Mouse (Mus musculus) embryonic facial prominence, embryonic 13.5 days (tissue): Measurements from ENCODE around the gene Fam83b. TPM values are rescaled to one million over a fixed set of nuclear protein-coding genes. Genes with fewer than 3 reads are reported as not detected.

Experiments used
- ATAC-seq: fragments of 200-750 bp; cut with Nextera tagmentation; 2 replicates; pipeline ENCODE4 v1.8.0; 2017; ENCODE audit warnings: low read depth; ENCODE audit not compliant: insufficient number of reproducible peaks, insufficient read depth, low FRiP score, low TSS enrichment
- H3K27ac ChIP-seq: fragments of 300-500 bp; sonication (generic); 2 replicates; pipeline ENCODE4 v1.5.1; 2015; ENCODE audit warnings: moderate library complexity, mild to moderate bottlenecking, inconsistent platforms
- H3K27me3 ChIP-seq: fragments of 300-500 bp; sonication (generic); 2 replicates; pipeline ENCODE4 v1.6.1; 2015; ENCODE audit warnings: mild to moderate bottlenecking, inconsistent platforms
- H3K36me3 ChIP-seq: fragments of 300-500 bp; sonication (generic); 2 replicates; pipeline ENCODE4 v1.6.1; 2015; ENCODE audit warnings: mild to moderate bottlenecking, inconsistent platforms
- H3K4me1 ChIP-seq: fragments of 300-500 bp; sonication (generic); 2 replicates; pipeline ENCODE4 v1.6.1; 2015; ENCODE audit warnings: inconsistent platforms
- H3K4me2 ChIP-seq: fragments of 300-500 bp; sonication (generic); 2 replicates; pipeline ENCODE4 v1.6.1; 2015; ENCODE audit warnings: moderate library complexity, mild to moderate bottlenecking, inconsistent platforms
- H3K4me3 ChIP-seq: fragments of 300-500 bp; sonication (generic); 2 replicates; pipeline ENCODE4 v1.5.1; 2015; ENCODE audit warnings: mild to moderate bottlenecking, inconsistent platforms
- H3K9ac ChIP-seq: fragments of 300-500 bp; sonication (generic); 2 replicates; pipeline ENCODE4 v1.6.1; 2015; ENCODE audit warnings: mild to moderate bottlenecking, inconsistent platforms
- H3K9me3 ChIP-seq: fragments of 300-500 bp; sonication (generic); 2 replicates; pipeline ENCODE4 v1.6.1; 2016; ENCODE audit warnings: inconsistent platforms
- WGBS: fragments of 180-500 bp; shearing (Covaris S2); methylation state at CpG from one replicate; pipeline ENCODE4 v1.1.7; 2015; ENCODE audit warnings: mixed read lengths; 5-methylcytosine and 5-hydroxymethylcytosine counted together
- polyA plus RNA-seq: library from polyadenylated mRNA; unstranded; fragments of >200 nt; fragmentation: Nextera tagmentation; extraction: Ambion mirVana; gene quantifications from 2 replicates; pipeline ENCODE4 v1.2.1, GENCODE M21; 2015

Fam83b gene
- 3.0 and 4.0 TPM in 2 replicates for polyA plus RNA-seq

DNA sequence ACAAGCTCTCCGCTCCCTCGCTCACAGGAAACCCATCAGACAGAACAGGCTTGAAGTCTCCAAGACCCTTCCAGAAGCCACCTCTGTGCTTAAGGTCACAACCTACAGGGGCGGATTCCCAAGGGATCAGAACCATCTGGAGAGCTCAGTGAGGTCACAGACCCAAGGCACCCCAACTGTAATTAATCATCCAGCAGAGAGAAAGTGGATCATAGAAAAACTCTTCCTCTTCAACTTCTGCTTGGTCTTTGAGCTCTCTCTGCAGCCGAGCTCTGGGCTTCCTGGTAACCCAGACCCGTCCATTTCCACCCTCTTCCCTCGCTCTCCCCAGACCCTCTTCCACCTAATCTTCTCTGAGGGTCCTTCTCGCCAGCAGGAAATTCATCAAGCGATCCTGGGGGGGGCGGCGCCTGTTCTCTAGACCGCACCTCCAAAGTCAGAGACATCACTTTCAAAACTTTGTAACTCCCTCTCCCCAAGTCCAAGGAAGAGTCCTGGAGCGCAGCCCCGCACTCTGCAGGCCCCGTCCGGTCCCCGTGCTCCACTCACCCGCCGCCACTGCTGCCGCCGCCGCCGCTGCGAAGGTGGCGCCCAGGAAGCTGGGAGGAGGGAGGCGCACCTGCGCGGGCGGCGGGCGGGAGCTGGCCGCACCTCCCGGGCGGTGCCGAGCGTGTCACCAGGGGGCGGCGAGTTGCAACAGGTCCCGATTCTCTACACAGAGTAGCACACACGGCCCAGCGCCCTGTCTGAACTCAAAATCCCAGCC is at the start of gene Fam83b:
Gene Fam83b, minus strand, starts transcription at position 602 of the 766 bp plus-strand sequence.
- Histone ChIP-seq H3K9ac (peak within 1 kb of the TSS; percentile 74), H3K27me3 (peaks cover 18% of the 10 kb centered on the region), H3K36me3 (no peaks in the 10 kb centered on the region), H3K9me3 (no peaks in the 10 kb centered on the region), H3K4me3 (peak within 1 kb of the TSS; percentile 61), H3K4me1 (0 out of 2 replicates have a peak, but pooled peaks cover 3% of the 10 kb centered on the region), H3K27ac (peak within 1 kb of the TSS; percentile 71), H3K4me2 (peak within 1 kb of the TSS; percentile 97)
- ATAC-seq = peak; percentile 82
- 1% methylated on average over 40 of the region's 40 CpGs for WGBS

DNA sequence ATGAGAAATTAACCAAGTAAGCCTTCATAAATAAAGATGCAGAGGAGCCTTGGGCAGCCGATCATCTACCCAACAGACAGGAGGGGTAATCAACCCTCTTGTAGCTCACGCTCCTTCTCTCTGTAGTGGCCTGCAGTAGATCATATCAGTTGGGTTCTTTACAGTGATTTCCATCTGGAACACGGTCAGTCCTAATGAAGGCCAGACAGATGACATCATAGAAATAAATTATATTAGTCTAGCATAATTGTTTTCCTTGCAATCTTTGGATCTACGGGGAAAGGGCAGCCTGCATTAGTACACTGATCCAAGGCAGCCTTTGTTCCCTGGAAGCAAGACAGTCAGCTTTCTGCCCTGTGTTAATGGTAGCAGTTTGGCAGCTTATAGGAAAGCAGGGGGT is 47.2 kb upstream of the Fam83b start:
- Histone ChIP-seq H3K27me3 (no peaks in the 10 kb centered on the region), H3K4me3 (no peak overlapping the region), H3K36me3 (no peaks in the 10 kb centered on the region), H3K4me2 (no peak overlapping the region), H3K9ac (no peak overlapping the region), H3K4me1 (0 out of 2 replicates have a peak, but pooled peaks cover 6% of the 10 kb centered on the region), H3K27ac (no peak overlapping the region), H3K9me3 (no peaks in the 10 kb centered on the region)
- ATAC-seq = no peak
- 32% methylated on average over 4 of the region's 4 CpGs for WGBS

DNA sequence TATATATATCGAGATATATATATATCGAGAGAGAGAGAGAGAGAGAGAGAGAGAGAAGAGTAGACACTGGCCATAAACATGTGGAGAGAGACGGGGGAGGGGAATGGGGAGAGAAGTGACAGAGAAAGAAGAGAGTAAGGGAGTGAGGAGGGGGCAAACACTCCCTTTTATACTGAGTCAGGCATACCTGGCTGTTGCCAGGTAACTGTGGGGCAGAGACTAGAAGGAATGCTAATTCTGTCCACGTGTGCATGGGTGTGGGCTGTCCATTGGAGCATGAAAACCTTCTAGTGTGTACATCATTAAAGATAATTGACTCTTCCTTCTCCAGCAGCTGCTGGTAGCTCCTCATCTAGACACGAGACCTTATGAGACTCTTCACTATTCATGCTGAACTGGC is 36.8 kb upstream of the Fam83b start:
- Histone ChIP-seq H3K27ac (no peak overlapping the region), H3K9me3 (no peaks in the 10 kb centered on the region), H3K4me3 (no peak overlapping the region), H3K4me2 (no peak overlapping the region), H3K36me3 (no peaks in the 10 kb centered on the region), H3K4me1 (no peaks in the 10 kb centered on the region), H3K9ac (no peak overlapping the region), H3K27me3 (no peaks in the 10 kb centered on the region)
- WGBS = 65% methylated on average over 5 of the region's 5 CpGs
- ATAC-seq = no peak

DNA sequence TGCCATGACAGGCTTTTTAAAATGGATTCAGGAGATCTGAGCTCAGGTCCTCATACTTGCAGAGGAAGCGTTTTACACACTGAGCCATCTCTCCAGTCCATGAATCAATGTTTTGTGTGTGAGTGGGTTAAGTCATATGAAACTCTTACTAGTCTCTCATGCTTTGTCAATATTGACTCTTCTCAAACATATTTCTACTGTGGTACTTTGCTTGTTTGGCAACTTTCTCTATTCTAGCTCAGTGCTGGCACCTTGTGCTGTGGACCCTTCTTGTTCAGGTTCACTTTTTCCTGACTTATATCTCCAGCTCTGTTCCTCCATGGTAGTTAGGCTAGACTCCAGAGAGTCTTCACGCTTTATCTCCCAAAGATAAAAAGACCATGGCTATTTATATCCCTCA is 36.0 kb upstream of the Fam83b start:
- Histone ChIP-seq H3K9me3 (no peaks in the 10 kb centered on the region), H3K27me3 (no peaks in the 10 kb centered on the region), H3K4me1 (no peaks in the 10 kb centered on the region), H3K4me3 (no peak overlapping the region), H3K9ac (no peak overlapping the region), H3K4me2 (no peak overlapping the region), H3K27ac (no peak overlapping the region), H3K36me3 (no peaks in the 10 kb centered on the region)
- no peak for ATAC-seq
- 84% methylated on average over 2 of the region's 2 CpGs for WGBS

DNA sequence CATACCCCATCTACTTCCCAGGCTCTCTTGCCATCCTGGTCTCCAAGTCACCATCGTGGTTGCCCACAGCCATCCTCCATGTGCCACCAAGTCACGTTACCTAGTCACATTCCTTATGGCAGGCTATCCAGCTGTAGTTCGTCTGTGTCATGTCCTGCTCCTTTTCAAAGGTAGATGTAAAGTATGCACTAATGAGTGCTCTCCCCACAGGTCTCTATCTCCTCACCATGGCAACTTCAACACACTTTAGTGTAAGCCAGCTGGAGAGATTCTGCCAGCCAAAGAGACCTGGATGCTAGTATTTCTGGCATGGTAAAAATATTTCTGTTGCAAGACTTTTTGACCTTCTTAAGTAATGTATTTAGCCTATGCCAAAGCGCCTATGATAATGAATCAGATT is 30.5 kb upstream of the Fam83b start:
- H3K27me3 ChIP-seq = no peaks in the 10 kb centered on the region
- 80% methylated on average over 4 of the region's 4 CpGs for WGBS
- H3K9me3 ChIP-seq = no peaks in the 10 kb centered on the region
- H3K9ac ChIP-seq = no peak overlapping the region
- H3K27ac ChIP-seq = no peak overlapping the region
- no peaks in the 10 kb centered on the region for H3K36me3 ChIP-seq
- H3K4me1 ChIP-seq = no peaks in the 10 kb centered on the region
- H3K4me2 ChIP-seq = no peak overlapping the region
- ATAC-seq = no peak
- no peak overlapping the region for H3K4me3 ChIP-seq

DNA sequence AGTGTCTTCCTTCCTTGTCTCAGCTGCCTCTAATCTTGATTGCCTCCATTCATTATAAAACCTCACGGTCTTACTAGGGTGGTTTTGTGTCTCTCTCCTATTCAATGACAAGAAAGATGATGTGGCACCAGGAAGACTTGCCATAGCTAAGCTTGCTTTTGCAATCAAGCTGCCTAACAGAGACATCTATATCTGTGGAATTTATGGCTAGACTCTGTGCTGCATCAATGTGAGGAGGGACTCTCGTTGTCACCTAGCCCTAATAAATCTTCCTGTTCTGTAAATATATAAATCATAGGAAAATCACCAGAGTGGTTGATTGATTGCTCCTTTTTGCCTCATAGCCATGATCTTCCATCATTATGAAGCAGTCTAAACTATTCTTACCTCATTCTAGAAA is 26.9 kb upstream of the Fam83b start:
- Histone ChIP-seq H3K4me3 (no peak overlapping the region), H3K9me3 (no peaks in the 10 kb centered on the region), H3K27ac (no peak overlapping the region), H3K9ac (no peak overlapping the region), H3K36me3 (no peaks in the 10 kb centered on the region), H3K27me3 (no peaks in the 10 kb centered on the region), H3K4me2 (no peak overlapping the region), H3K4me1 (no peaks in the 10 kb centered on the region)
- no peak for ATAC-seq
- WGBS = 81% methylated on average over 2 of the region's 2 CpGs

DNA sequence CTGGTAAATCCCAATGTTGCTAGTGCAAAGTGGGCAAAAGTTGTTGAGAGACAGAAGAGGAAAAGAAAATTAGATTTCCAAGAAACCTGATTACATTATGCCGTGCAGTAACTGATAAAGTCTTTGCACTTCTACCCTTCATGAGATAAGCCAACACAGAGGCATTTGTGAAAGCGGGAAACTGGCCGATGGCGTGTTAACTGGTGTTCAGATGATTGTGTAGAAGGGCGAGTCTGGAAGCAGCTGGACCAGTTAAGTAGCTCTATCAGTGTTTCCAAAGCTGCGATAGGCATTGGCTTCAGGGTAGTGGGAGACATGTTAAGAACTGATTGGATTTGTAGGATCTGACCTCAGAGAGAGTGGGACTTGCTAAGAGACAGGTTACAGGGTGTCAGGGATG is 17.0 kb upstream of the Fam83b start:
- no peak overlapping the region for H3K27ac ChIP-seq
- H3K36me3 ChIP-seq = no peaks in the 10 kb centered on the region
- no peak overlapping the region for H3K4me3 ChIP-seq
- no peaks in the 10 kb centered on the region for H3K9me3 ChIP-seq
- WGBS = 83% methylated on average over 6 of the region's 6 CpGs
- H3K4me2 ChIP-seq = no peak overlapping the region
- no peak overlapping the region for H3K9ac ChIP-seq
- H3K4me1 ChIP-seq = no peaks in the 10 kb centered on the region
- H3K27me3 ChIP-seq = no peaks in the 10 kb centered on the region
- ATAC-seq = no peak

DNA sequence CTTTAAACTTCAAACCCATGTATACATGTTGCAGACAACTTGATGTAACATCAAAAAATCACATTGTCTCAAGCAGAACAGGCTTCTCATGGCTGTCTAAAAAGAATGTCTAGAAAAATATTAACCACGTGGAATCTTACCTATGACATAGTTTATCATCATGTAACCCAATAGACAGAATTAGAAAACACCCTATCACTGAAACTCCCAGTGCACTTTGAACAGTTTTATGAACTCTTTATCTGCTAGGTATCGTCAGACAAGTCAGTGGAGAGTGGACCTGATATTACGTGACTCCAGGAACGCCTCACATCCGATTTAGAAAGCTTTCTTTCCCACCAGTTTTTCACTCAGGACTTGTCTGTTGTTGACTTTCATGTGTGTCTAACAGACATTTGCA is 15.1 kb upstream of the Fam83b start:
- H3K9ac ChIP-seq = no peak overlapping the region
- H3K27ac ChIP-seq = no peak overlapping the region
- WGBS = 91% methylated on average over 5 of the region's 5 CpGs
- no peak for ATAC-seq
- H3K4me2 ChIP-seq = no peak overlapping the region
- H3K4me1 ChIP-seq = no peaks in the 10 kb centered on the region
- H3K27me3 ChIP-seq = no peaks in the 10 kb centered on the region
- no peaks in the 10 kb centered on the region for H3K36me3 ChIP-seq
- no peak overlapping the region for H3K4me3 ChIP-seq
- H3K9me3 ChIP-seq = no peaks in the 10 kb centered on the region

DNA sequence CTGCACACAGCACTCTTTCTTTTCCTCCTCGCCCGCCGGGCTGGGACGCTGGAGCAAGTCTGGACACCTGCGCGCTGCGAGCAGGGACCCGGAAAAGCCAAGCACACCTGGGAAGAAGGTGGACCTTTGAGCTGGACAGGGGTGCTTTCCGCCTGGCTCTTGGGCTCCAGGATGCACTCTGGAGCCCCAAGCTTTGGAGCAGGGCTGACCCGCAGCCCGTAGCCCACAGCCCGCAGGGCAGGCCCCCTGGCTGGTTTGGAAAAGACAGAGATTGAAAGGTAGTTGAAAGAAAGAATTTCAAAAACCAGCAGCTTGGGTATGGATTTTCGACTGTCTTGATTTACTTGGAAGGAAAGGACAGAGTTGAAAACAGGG is 352 bp upstream of the Fam83b start:
- no peaks in the 10 kb centered on the region for H3K36me3 ChIP-seq
- ATAC-seq = no peak; the same call in 1 of the 2 replicates
- H3K4me2 ChIP-seq = peak overlapping the region; percentile 97
- no peaks in the 10 kb centered on the region for H3K9me3 ChIP-seq
- WGBS = 2% methylated on average over 13 of the region's 13 CpGs
- peak overlapping the region; percentile 61 for H3K4me3 ChIP-seq
- H3K4me1 ChIP-seq = 0 out of 2 replicates have a peak, but pooled peaks cover 3% of the 10 kb centered on the region
- H3K27me3 ChIP-seq = peaks cover 18% of the 10 kb centered on the region
- peak overlapping the region; percentile 74 for H3K9ac ChIP-seq
- H3K27ac ChIP-seq = peak overlapping the region; percentile 71

DNA sequence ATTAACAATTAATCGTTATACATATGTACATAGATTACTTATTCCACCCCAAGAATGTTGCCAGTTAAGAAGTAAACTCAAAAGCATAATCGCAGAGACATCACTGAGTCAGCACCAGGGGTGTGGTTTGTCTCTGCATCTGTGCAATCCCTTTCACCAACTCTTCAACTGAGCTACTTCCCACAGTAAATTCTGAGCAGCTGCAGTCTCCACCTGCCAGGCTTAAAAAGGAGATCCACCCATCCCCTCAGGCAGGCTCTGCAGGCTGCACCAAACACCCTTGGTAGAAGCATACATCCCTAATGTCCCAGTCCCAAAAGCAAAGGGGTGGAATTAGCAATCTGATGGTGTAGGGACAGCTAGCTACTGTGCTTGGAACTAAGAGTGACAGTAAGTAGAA is 1.3 kb downstream of the Fam83b start:
- no peaks in the 10 kb centered on the region for H3K36me3 ChIP-seq
- peak overlapping the region; percentile 61; the same call in 1 of the 2 replicates for H3K4me3 ChIP-seq
- H3K9ac ChIP-seq = no peak overlapping the region
- H3K27me3 ChIP-seq = peaks cover 18% of the 10 kb centered on the region
- no peaks in the 10 kb centered on the region for H3K9me3 ChIP-seq
- peak overlapping the region; percentile 97 for H3K4me2 ChIP-seq
- 77% methylated on average over 2 of the region's 2 CpGs for WGBS
- H3K27ac ChIP-seq = no peak overlapping the region
- H3K4me1 ChIP-seq = 0 out of 2 replicates have a peak, but pooled peaks cover 3% of the 10 kb centered on the region
- no peak for ATAC-seq

DNA sequence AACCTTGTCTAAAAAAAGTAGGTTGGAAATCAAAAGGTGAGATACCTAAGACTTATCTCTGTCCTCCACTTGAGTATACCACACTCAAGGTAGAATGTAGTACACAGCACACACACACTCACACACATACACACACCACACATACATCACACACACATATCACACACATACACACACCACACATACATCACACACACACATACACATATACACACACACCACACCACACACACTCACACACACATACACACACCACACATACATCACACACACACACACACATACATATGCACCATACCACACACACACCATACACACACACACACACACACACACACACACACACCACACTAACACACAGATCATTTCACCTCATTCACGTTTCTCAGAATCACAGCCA is 2.8 kb downstream of the Fam83b start:
- H3K4me3 ChIP-seq = no peak overlapping the region
- no peaks in the 10 kb centered on the region for H3K9me3 ChIP-seq
- no peak overlapping the region for H3K4me2 ChIP-seq
- ATAC-seq = no peak
- H3K36me3 ChIP-seq = no peaks in the 10 kb centered on the region
- H3K27ac ChIP-seq = no peak overlapping the region
- 0 out of 2 replicates have a peak, but pooled peaks cover 3% of the 10 kb centered on the region for H3K4me1 ChIP-seq
- H3K27me3 ChIP-seq = peaks cover 18% of the 10 kb centered on the region
- no peak overlapping the region for H3K9ac ChIP-seq
- 84% methylated on average over 1 of the region's 1 CpGs for WGBS

DNA sequence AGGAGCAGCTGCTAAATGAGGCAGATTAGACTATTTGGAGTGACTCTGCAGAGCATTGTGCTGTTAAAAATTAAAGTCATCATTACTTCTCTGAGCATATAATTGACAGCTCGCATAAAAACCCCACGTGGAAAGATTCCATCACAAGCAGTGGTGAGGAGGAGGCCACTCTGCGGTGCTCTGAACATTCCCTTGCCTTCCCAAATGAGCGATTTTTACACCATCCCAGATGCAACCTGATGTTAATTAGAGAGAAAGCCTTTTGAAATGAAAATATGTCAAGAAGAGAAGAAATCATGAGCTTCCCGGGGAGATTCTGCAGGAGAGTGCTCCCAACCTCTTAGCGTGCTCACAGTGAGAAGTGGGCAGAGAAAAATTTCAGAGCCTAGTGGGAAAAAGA is 4.1 kb downstream of the Fam83b start:
- Histone ChIP-seq H3K4me3 (no peak overlapping the region), H3K27ac (no peak overlapping the region), H3K36me3 (no peaks in the 10 kb centered on the region), H3K4me1 (0 out of 2 replicates have a peak, but pooled peaks cover 3% of the 10 kb centered on the region), H3K27me3 (peaks cover 10% of the 10 kb centered on the region), H3K4me2 (no peak overlapping the region), H3K9ac (no peak overlapping the region), H3K9me3 (no peaks in the 10 kb centered on the region)
- ATAC-seq = no peak
- 35% methylated on average over 6 of the region's 6 CpGs for WGBS
